Mouse (Mus musculus) intestine, postnatal 0 days (tissue): ENCODE data around the gene Stoml3. TPM values are rescaled to one million over a fixed set of nuclear protein-coding genes. Genes with fewer than 3 reads are reported as not detected.

Source experiments
- ATAC-seq: fragments of 200-750 bp; cut with Nextera tagmentation; 2 replicates; pipeline ENCODE4 v1.8.0; 2017; ENCODE audit warnings: mild to moderate bottlenecking, moderate TSS enrichment, moderate library complexity
- H3K27ac ChIP-seq: fragments of 300-500 bp; sonication (generic); 2 replicates; pipeline ENCODE4 v1.5.1; 2014; ENCODE audit warnings: mild to moderate bottlenecking, low read depth, low read length, moderate library complexity
- H3K27me3 ChIP-seq: fragments of 300-500 bp; sonication (generic); replicated peaks from 2 replicates; pipeline ENCODE4 v1.6.1; 2014; ENCODE audit warnings: low read length, mixed read lengths; ENCODE audit not compliant: control insufficient read depth, insufficient read depth
- H3K36me3 ChIP-seq: fragments of 300-500 bp; sonication (generic); 2 replicates; pipeline ENCODE4 v1.6.1; 2014; ENCODE audit warnings: mild to moderate bottlenecking, moderate library complexity; ENCODE audit not compliant: control insufficient read depth, insufficient read depth
- H3K4me1 ChIP-seq: fragments of 300-500 bp; sonication (generic); replicated peaks from 2 replicates; pipeline ENCODE4 v1.6.1; 2014; ENCODE audit warnings: antibody characterized with exemption, low read length, mixed read lengths; ENCODE audit not compliant: control insufficient read depth, insufficient read depth
- H3K4me2 ChIP-seq: fragments of 300-500 bp; sonication (generic); replicated peaks from 2 replicates; pipeline ENCODE4 v1.6.1; 2014; ENCODE audit warnings: low read depth, mild to moderate bottlenecking, moderate library complexity
- H3K4me3 ChIP-seq: fragments of 300-500 bp; sonication (generic); 2 replicates; pipeline ENCODE4 v1.5.1; 2014; ENCODE audit warnings: low read depth, low read length
- H3K9ac ChIP-seq: fragments of 300-500 bp; sonication (generic); 2 replicates; pipeline ENCODE4 v1.6.1; 2014; ENCODE audit warnings: mild to moderate bottlenecking, low read depth, low read length
- H3K9me3 ChIP-seq: fragments of 300-500 bp; sonication (generic); 2 replicates; pipeline ENCODE4 v1.6.1; 2016; ENCODE audit warnings: mixed run types; ENCODE audit not compliant: control insufficient read depth
- CTCF ChIP-seq: sonication (generic); IDR thresholded peaks from 2 replicates; pipeline ENCODE4 v1.5.1; 2016; ENCODE audit warnings: low read depth, mild to moderate bottlenecking, control low read depth, antibody characterized with exemption, moderate library complexity
- whole genome bisulfite sequencing: fragments of 180-500 bp; shearing (Covaris S2); extraction: QIAGEN DNeasy Blood & Tissue Kit; methylation state at CpG from one replicate; pipeline ENCODE4 v1.1.7; 2014; 5-methylcytosine and 5-hydroxymethylcytosine counted together
- polyA plus RNA-seq: library from polyadenylated mRNA; unstranded; fragments of >200 nt; fragmentation: Nextera tagmentation; extraction: Ambion mirVana; gene quantifications from 2 replicates; pipeline ENCODE4 v1.2.1, GENCODE M21; 2015

Stoml3 gene
- polyA plus RNA-seq, 1 experiment from 2014 or later = not detected

DNA sequence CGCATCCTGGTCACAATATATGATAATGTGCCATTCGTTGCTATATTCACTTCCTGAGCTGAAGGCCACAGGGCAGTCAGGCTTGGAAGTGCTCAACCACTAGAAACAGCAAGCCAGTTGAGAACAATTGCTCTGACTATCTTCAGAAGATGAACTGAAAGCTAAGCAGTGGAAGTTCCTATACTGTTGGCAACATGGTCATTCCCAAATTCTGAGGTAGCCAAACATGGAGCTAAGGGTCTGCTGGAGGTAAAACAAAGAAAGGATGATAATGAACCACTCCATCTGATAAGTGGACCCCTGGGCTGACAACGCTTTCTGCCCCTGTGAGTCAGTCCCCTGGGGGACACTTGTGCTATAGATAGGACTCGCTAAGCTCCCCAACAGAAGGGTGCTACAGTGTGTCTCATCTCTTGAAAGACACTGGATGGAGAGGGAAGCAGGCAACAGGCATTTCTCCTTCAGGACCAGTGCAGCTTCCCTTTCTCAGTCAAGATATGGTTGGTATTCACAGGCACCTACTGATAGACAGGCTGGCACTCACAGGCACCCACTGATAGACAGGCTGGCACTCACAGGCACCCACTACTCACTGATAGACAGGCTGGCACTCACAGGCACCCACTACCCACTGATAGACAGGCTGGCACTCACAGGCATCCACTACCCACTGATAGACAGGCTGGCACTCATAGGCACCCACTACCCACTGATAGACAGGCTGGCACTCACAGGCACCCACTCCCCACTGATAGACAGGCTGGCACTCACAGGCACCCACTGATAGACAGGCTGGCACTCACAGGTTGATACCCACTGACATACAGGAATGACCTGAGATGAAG, 26.0 kb downstream of the Stoml3 start:
- no peak for TF ChIP-seq CTCF
- no peaks in the 10 kb centered on the region for H3K4me1 ChIP-seq
- H3K27ac ChIP-seq = no peak overlapping the region
- no peaks in the 10 kb centered on the region for H3K9me3 ChIP-seq
- H3K27me3 ChIP-seq = no peaks in the 10 kb centered on the region
- 90% methylated on average over 4 of the region's 4 CpGs for WGBS
- no peak overlapping the region for H3K4me3 ChIP-seq
- no peak overlapping the region for H3K4me2 ChIP-seq
- ATAC-seq = no peak
- H3K9ac ChIP-seq = no peak overlapping the region
- H3K36me3 ChIP-seq = no peaks in the 10 kb centered on the region

- H3K27me3 ChIP-seq = no peaks in the 10 kb centered on the region
- H3K9me3 ChIP-seq = no peaks in the 10 kb centered on the region
- ATAC-seq = no peak
- no peak overlapping the region for H3K27ac ChIP-seq
- no peak overlapping the region for H3K4me3 ChIP-seq
- no peak overlapping the region for H3K9ac ChIP-seq
- no peak overlapping the region for H3K4me2 ChIP-seq
- no peaks in the 10 kb centered on the region for H3K4me1 ChIP-seq
- WGBS = 91% methylated on average over 10 of the region's 10 CpGs
- TF ChIP-seq CTCF = no peak
- no peaks in the 10 kb centered on the region for H3K36me3 ChIP-seq
Observed at GRCm38 (mm10) chr3:53522794-53523193, 34.3 kb downstream of the Stoml3 start.

- no peak overlapping the region for H3K27ac ChIP-seq
- ATAC-seq = no peak
- H3K4me1 ChIP-seq = no peaks in the 10 kb centered on the region
- 11% methylated on average over 21 of the region's 21 CpGs for WGBS
- peak; percentile 83 for TF ChIP-seq CTCF
- H3K4me3 ChIP-seq = peak overlapping the region; percentile 25
- no peaks in the 10 kb centered on the region for H3K36me3 ChIP-seq
- H3K9me3 ChIP-seq = no peaks in the 10 kb centered on the region
- no peaks in the 10 kb centered on the region for H3K27me3 ChIP-seq
- no peak overlapping the region for H3K9ac ChIP-seq
- H3K4me2 ChIP-seq = peak overlapping the region; percentile 64
Observed at GRCm38 (mm10) chr3:53525737-53526136, 37.3 kb downstream of the Stoml3 start.

GRCm38 (mm10) chr3:53530305-53530704, 41.9 kb downstream of the Stoml3 start:
- Histone ChIP-seq H3K4me2 (no peak overlapping the region), H3K27ac (no peak overlapping the region), H3K9ac (no peak overlapping the region), H3K36me3 (no peaks in the 10 kb centered on the region), H3K4me3 (no peak overlapping the region), H3K9me3 (no peaks in the 10 kb centered on the region), H3K27me3 (no peaks in the 10 kb centered on the region), H3K4me1 (no peaks in the 10 kb centered on the region)
- WGBS = 70% methylated on average over 6 of the region's 6 CpGs
- no peak for ATAC-seq
- no peak for TF ChIP-seq CTCF

DNA sequence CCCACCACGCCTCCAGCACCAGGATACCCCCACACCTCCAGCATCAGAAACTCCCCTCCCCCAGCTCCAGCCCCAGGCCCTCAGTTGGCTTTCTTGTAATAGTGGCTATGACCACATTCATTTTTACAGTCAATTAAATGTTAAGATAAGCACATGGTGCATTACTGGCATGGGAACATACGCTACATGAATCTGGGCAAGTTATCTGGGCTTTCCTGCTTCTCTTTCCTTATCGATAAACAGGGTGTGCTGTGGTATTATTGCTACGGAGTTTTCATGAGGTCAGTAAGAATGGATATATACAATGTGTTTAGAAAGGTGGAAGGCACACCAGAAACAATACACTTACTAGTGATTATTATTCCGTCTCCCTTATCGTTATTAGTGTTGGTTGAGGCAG, 43.6 kb downstream of the Stoml3 start:
- no peaks in the 10 kb centered on the region for H3K27me3 ChIP-seq
- H3K9me3 ChIP-seq = no peaks in the 10 kb centered on the region
- no peak overlapping the region for H3K9ac ChIP-seq
- 87% methylated on average over 6 of the region's 6 CpGs for WGBS
- no peak for TF ChIP-seq CTCF
- ATAC-seq = no peak
- no peaks in the 10 kb centered on the region for H3K4me1 ChIP-seq
- H3K4me2 ChIP-seq = no peak overlapping the region
- no peak overlapping the region for H3K4me3 ChIP-seq
- no peaks in the 10 kb centered on the region for H3K36me3 ChIP-seq
- no peak overlapping the region for H3K27ac ChIP-seq

DNA sequence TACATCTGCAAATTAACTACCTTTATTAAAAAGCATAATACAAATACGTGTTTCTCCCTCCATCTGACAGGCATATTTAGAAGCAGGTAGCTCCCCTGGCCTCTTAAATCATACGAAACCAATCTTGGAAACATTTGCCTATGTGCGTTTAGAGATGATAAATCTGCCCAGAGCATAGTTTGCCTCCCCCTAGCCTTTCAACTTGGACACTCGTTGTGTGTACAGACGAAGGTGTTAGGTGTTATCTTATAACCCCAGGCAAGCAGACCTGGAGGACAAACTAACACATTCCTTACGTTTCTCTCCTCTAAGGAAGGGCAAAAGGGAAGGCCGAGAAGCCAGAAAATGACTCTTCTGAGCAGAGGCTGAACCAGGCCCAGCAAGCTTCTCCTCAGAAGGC, 64.2 kb downstream of the Stoml3 start:
- H3K27me3 ChIP-seq = no peaks in the 10 kb centered on the region
- TF ChIP-seq CTCF = no peak
- H3K9ac ChIP-seq = no peak overlapping the region
- H3K36me3 ChIP-seq = no peaks in the 10 kb centered on the region
- no peaks in the 10 kb centered on the region for H3K9me3 ChIP-seq
- no peak overlapping the region for H3K27ac ChIP-seq
- H3K4me3 ChIP-seq = no peak overlapping the region
- 57% methylated on average over 7 of the region's 7 CpGs for WGBS
- H3K4me2 ChIP-seq = no peak overlapping the region
- H3K4me1 ChIP-seq = no peaks in the 10 kb centered on the region
- ATAC-seq = no peak
